Mouse (Mus musculus) telencephalon, adult 2 months (tissue): Measurements from ENCODE around the gene R3hdm4.

Source experiments
- DNase-seq: peaks from one replicate; pipeline ENCODE4 v3.0.0-alpha.2; 2011; ENCODE audit warnings: low read depth, low spot score

Gene R3hdm4

DNA sequence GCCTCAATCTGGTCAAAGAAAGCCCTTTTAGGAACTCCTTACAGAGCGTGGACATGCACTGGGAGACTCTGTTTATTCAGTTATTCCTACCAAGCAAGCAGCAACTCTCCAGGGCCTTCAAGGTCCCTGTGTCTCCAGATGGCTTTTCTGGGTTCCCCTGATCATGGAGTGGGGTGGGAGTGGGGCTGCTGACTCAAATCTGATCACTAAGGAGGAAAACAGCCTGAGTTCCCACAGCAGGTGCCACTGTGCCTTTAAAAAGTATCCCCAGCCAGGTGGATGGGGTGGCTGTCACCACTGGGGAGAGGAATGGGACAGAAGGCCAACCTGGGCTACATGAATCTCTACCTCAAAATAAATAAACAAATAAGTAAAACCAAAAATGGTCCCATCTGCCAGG, 22.0 kb upstream of the R3hdm4 start:
- DNase-seq = no peak

DNA sequence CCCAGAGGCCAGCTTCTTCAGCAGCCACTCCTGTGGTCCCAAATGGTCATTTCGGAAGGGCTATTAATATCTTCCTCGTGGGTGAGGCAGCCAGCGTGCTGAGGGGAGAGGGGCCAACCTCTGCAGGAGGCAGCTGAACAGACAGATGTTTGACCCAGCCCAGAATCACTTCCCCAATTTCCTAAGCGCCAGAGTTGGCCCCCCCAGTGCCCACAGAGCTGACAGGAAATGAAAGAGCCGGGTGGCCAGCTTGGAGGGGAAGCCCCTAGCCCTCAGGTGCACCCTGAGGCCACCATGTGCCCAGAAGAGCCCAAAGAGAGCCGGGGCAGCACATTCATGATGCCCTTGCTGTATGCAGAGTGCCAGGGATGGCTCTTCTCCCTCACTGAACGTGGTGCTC, 19.7 kb upstream of the R3hdm4 start:
- DNase-seq = no peak

DNA sequence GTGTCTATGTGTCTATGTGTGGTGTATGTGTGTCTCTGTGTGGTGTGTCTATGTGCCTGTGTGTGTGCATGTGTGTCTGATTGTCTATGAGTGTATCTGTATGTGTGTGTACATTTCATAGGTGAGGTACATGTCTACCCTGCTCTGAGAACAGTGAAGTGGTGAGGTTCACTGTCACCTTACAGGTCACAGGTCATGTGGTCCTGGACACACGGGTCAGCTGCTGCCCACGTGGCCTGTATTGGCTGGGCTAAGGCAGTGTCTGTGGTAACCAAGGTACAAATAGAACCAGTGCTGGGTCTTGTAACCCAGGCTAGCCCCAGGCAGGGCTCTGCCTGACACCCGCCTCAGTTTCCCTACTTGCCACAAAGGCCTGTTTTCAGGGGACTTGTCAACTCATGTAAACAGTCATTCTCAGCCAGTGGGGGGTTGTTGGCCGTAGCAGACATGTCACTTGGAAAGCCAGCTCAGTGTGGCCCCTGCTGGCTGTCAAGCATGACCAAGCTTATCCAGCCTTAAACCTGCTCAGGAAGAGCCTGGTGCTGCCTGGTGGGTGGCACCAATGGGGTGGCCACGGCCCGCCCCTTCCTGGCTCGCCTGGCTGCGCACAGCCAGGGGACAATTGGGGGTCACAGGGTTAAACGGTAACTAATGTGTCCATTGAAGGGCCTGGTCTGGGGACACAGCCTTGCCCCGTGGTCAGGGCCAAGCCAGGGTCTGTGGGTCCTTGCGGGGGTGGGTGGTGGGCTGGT, 16.9 kb upstream of the R3hdm4 start:
- DNase-seq = no peak

DNA sequence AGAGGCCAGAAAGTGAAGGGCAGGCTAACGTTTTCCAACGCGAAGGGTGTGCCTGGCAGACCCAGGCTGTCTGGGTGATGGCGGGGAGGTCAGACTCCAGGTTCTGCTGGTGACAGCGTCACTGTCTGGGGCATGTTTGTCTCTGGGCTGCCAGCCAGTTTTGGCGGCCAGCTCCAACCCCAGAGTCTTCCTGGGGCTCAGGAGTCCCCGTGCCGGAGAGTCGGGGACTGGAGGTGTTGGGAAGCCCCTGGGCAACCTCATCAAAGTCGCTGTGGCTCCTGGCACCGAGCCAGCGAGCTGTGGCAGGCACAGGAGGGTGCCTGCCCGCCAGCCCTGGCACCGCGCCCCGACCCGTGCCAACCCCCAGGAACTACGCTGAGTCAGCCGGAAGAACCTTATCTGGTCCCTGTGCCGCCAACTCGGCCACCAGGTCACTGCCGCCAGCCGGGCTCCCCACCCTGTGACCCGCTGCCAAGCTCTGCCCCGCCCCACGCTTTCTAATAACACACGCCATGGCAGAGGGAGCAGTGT, 16.0 kb upstream of the R3hdm4 start:
- no peak for DNase-seq

DNA sequence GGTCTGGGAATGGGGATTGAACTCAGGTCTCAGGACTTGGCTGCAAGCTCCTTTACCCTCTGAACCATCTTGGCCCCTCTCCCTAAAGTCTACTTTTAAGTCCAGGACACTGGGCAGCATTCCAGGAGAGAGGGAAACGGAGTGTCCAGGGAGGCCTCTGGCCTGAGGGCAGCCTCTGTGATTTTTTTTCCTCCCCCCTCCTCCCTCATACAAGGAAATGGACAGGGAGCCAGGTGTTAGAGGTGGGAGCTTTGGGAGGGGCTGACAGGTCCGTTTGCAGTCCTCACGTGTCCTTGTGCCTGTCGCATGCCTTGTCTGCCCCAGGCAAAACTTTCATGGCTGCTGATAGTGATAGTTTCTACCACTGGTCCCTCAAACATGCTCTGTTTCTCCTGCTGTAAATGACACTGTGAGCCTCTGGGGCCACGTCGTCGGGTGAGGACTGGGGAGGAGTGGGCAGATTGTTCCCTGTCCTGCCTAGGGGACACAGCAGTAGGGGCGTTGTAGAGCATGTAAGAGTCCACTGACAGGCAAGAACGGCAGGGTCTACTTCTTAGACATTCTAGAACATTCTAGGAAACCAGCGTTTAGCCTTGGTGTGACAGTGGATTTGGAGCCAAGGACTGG, 15.4 kb upstream of the R3hdm4 start:
- no peak for DNase-seq

DNA sequence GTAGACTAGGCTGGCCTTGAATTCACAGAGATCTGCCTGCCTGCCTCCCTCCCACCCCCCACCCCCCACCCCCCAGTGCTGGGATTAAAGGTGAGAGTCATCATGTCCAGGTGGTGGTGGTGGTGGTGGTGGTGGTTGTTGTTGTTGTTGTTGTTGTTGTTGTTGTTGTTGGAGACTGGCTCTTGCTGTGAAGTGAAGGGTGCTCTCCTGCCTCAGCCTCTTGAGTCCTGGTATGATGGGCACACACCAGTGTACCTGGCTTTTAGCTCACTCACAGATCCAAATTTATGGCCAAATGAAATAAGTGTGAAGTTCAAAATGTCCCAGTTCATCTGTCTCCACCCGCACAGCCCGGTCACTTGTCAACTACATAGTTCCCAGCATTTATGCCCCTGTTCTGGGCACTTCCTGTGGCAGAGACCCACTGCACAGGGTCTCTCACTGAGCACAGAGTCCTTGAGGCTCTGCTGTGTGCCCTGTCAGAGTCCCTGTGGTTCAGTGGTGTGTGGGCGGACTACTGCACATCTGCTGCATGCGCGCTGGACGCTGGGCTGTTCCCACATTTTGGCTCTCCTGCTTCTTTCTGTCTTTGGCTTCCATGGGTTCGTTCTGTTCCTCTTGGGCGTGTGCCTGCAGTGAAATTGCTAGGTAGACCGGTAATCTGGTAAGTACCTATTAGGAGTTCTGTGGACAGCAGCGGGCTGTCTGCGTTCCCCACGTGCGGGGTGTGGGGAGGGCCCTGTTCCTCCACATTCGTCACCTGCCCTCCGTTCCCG, 14.0 kb upstream of the R3hdm4 start:
- DNase-seq = no peak

DNA sequence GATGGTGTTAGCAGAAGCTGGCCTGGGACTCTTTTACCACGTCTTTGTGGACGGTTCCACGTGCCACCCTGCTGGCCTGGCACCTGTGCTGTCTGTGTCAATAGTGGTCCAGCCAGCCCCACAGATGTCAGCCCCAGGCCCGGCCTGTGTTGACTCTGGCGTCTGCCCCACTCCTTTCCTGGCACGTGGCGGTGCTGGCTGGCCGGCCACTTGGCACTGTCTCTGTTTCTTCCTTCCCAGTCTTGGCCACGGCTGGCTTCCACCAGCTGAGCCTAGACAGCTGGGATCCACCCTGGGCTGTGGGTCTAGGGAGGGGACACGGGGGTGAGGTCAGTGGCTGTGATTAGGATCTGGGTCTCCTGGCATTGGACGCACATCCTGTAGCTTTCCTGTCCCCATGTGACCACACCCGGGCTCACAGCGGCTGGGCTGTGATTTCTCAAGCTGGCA, 13.3 kb upstream of the R3hdm4 start:
- DNase-seq = no peak

DNA sequence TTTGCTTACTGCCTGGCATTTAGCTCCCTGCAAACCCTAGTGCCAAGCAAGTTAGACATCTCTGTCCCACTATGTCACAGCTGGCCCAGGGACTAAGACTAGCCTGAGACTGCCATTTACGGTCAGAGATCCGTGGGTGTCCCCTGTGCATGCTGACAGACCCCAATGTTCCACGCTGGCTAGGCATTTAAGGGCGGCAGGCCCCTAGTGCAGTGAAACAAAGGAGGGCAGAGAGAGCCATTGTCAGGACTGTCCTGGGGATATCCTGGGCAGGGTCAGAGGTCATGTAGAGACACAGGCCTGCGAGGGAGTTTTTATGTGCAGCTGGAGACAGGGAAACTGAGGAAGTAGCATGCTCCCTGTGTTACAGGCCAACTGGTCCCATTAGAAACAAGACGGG, 12.9 kb upstream of the R3hdm4 start:
- DNase-seq = no peak

DNA sequence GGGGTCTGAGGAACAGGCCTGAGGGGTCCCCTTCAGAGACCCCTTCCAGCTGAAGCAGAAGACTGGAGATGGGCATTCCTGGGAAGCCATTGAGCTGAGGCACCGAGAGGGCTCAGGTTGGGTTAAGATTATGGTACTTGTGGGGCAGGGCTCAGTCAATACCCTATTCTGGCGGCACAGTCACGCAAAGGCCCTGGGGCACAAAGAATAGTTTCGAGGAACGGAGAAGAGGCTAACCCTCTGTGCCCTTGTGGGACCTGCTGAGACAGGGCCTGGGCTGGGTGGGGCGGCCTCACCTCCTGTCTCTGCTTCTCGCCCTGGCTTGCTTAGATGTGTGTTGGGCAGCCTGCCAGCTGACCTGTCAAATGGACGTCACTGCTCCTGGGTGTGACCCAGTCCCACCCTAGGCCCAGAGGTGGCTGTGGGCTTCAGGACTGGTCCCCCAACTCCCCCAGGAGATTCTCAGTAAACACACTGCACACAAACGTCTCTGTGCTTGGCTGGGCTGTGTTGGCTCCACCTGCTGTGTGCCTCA, 12.2 kb upstream of the R3hdm4 start:
- DNase-seq = no peak

DNA sequence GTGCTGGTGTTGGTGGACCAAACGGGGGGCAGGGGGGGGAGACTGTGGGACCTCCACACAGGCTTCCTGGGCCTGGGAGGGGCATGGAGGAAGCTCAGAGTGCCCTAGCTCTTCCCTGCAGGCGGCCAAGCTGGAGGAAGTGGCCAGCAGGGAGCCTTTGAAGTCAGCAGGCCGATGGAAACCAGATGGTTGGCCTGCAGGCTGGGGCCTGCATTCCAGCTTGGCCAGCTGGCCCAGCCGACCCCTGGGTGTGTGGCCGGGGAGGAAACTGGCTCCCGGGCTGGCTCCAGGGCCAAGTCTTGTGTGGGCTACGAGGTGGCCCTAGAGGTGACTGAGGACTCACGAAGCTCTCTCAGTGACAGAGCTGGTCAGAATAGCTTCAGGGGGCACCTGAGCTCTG, 11.7 kb upstream of the R3hdm4 start:
- no peak for DNase-seq

DNA sequence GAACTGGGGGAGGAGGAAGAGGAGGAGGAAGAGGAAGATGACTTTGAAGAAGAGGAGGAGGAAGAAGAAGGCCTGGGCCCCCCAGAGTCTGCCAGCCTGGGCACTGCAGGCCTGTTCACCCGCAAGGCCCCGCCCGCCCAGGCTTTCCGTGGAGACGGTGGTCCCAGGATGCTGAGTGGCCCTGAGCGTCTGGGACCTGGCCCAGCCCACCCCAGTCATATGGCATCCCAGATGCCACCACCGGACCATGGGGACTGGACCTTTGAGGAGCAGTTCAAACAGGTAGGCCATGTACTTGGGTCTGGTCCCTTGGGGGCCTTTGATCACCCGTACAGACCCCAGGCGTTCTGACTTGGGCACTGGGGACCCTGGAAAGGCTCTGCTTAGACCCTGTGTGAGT, 10.8 kb upstream of the R3hdm4 start:
- DNase-seq = no peak

DNA sequence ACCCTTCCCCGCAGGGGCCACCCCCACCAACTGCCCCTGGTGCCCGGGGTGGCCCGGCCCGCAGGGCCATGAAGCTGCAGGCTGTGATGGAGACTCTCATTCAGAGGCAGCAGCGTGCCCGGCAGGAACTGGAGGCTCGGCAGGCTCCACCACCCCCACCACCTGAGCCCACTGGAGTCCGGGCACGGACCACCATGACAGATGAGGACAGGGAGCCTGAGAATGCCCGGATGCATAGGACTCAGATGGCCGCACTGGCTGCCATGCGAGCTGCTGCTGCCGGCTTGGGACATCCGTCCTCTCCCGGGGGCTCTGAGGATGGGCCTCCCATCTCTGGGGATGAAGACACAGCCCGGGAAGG, 9.8 kb upstream of the R3hdm4 start:
- DNase-seq = no peak

DNA sequence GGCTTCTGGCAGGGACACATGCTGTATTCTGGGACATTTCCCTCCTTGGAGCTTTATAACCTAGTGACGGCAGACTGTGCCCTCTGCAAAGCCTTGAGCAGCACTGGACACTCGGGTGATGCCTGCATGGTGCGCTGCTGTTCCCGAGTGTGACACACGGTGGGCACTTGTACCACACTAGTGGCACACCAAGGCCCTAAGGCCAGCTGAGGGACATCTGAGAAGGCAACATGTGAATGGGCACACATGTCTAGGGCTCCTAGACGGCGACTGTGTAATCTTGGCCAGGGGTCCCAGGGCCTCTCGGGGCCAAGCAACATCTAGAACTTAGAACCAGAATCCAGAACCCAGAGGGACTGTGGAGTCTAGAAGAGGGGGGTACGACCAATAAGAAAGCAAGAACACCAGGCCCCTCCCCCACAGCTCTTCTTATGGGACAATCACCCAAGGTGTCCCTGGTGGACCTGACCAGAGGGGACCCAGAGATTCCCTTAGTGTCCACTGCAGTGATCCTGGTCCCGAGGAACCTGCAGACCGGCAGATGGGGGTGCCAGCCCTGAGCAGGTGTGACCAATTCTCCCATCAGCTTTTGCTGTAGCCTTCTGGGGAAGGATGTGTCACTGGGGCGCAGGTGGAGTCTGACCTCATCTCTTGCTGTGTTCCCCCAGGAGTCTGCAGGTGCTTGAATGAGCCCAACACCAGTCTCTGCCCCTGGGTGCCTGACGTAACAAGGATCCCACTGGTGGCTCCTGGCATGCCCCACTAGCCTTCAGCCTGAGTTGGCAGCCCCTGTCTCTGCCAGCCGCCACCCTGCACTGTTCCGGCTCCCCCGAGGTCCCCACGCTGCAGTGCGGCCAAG, 9.2 kb upstream of the R3hdm4 start:
- DNase-seq = no peak

DNA sequence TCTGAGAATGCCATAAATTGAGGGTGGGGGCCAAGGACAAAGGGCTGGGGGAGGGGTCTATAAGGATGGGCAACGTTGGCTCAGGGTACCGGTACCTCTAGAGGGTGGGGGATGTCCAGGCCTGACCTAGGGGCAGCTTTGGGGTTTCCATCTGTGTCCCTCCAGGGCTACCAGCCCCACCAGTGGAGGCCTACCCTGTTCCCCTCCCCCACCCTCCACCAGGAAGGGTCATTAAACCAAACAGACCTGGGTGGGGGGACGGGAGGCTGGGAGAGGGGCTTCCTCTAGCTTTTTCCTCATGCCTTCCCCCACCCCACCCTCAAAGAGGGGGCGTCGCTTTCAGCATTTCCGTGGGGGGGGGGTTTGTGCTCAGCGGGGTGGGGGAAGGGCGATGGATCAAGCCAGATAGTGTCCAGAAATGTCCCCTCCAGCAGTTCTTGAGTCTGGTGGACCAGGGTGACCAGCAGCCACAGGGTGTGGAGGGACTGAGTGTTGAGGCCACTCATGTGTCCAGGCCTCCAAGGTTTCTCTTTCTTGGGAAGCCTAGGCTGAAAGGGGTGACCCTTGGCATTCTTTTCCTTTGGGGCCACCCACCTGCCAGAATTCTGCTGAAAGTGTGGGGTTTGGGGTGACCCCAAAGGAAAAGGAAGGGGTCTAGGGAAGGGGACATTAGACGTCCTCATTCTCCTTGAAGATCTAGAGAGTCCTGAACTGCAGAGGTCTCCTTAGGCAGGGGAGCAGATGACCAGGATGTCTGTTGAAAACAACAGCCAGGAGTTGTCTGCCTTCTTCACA, 8.1 kb upstream of the R3hdm4 start:
- DNase-seq = no peak

DNA sequence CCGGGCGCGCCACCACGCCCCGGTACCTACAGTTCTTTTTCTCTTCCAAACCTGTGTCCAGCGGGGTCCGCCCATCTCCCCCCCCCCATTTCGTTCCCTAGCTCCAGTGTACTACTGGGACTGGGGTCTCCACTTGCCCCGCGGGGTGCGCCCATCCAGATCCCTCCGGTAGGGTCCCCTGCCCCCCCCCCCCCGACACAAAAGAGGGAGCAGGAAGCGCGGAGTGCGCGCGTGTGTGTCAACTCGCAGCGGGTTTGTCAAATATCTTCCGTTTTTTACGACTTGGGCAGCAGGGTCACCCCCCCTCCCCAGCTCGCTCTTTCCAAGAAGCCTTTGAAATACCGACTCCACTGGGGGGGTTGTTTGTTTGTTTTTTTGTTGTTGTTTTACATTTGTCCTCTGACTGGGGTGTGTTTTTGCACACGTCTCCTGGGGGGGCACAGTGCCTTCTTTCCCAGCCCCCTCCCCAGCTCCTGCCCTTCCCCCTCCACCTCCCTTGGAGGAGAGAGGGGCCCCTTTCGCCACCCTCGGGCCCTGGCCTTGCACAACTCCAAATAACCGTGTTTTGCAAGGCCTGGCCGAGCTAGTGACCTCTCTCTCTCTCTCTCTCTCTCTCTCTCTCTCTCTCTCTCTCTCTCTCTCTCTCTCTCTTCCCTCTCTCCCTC, 7.2 kb upstream of the R3hdm4 start:
- no peak for DNase-seq

DNA sequence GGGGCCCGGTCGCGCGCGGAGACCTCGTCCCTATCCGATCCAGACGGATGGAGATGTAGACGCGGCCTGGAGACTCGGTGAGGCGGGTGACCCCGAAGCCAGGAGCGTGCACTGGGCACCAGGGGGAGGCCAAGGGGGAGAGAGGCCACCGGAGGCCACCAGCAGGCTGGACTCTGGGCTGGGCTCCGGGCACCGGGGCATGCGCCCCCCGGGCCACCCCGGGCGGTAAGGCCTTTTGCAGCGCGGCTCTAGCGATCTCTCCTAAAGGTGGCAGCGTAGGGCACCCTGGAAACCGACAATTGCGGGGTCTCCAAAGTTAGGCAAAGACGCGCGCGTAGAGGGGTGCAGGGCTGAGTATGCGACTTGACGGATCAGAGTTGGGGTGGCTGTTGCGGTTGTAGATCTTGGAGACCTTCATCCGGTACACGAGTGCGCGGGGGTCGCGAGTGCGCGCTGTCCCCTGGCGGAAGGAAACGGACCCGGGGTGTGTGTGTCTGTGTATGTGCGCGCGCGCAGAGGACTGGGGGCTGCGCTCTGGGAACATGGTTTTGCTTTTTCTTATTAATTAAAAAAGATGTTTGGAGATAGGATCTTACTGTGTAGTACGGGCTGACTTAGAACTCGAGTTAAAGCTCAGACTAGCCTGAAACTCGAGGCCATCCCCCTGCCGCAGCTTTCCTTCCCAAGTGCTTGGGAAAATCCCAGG, 6.5 kb upstream of the R3hdm4 start:
- DNase-seq = no peak

DNA sequence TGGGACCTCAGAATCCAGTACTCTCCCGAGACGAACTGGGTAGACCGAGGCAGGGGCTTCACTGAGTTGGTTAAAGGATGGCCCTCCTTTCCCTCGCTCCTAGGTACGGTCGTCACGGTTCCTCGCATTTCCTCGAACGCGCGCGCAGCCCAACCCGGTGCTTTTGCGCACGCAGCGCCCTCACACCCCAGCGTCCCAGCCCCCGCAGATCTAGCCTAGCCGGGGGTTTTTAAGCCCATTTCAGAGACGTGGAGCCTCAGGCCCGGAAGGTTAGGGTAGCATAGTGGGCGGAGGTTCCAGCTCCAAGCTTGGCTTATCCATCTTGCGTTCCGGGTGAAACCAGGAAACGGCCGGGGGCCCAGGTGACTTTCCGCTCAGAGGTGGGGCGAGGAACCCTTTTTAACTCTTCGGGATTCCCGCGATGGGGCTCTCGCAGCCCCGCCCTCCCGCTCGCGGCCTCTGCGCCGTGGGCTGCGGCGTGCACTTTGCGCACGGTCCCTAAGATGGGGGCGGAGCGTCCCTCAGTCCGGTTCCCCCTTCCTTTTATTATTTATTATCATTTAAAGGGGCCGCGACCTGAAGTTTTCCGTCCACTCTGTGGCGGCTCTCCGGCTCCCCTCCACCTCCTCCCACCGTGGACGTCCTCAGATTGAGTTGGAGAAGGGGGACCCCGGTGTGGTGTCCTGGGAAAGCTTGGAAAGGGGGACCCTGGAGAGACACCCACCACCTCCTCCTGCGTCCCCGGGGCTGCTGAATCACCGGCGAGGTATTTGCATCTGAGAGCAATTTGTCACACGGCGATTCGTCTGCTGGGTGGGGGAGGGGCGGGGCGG, 5.7 kb upstream of the R3hdm4 start, which contains the start of gene Arid3a:
TSS of gene Arid3a (plus strand) at position 553 of the 833 bp plus-strand sequence.
- peak; percentile 84 for DNase-seq

DNA sequence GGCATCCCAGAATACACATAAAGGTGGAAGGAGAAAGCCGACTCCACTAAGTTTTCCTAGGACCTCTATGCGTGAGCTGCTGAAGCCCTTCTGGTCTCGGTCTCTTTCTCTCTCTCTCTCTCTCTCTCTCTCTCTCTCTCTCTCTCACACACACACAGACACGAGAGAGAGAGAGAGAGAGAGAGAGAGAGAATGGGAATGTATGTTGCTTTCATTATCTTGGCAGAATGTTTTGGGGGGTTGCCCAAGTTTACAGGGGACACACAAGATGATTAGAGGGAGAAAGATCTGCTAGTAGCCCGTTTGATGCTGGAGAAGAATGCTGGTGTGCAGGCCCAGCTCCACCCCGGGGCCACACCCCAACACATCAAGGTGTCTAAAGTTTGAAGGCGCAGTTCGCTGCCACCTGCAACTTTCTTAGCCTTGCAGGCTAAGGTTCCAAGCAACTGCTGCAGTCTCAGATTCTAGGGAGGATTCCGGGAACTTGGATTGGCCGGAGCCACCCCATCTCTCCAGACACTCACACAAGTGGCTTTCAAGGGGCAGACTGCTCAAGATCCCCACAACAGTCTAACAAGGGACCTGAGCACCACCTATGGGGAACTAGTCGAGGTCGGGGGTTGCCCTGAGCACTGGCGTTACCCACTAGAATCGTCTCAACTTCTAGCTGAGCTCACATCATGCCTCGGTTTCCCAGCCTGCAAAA, 4.9 kb upstream of the R3hdm4 start:
- DNase-seq = no peak
